Mouse (Mus musculus) skeletal muscle tissue, adult 2 months (tissue): ENCODE measurements at regions not wholly inside any gene's neighbourhood (a gene's known extent, or its start where the extent isn't known, plus 50 kb on each side); places are given as distances from the start of the nearest gene placed in this dataset.
A peak's percentile ranks its signal among the peaks of the same experiment; 100 is the strongest.
"Not testable (repeated sequence)": the region's sequence is repeated elsewhere in the genome, so short reads cannot be mapped to it uniquely, and the experiment has no call there.

Experiments used
- DNase-seq: peaks from one replicate; pipeline ENCODE4 v3.0.0-alpha.2; 2012; ENCODE audit warnings: low read depth, low spot score

GRCm38 (mm10) chr9:30697533-30697932, 224.7 kb downstream of the Adamts15 start:
- DNase-seq = no peak

- no peak for DNase-seq
These were observed 241.2 kb downstream of the Snx19 start for GRCm38 (mm10) chr9:30668095-30668494.

- DNase-seq = no peak
These were observed 235.5 kb downstream of the Snx19 start for GRCm38 (mm10) chr9:30662456-30662855.

GRCm38 (mm10) chr9:30653961-30654360, 227.1 kb downstream of the Snx19 start:
- no peak for DNase-seq

- no peak for DNase-seq
These were observed 226.3 kb downstream of the Snx19 start for GRCm38 (mm10) chr9:30653210-30653609.

GRCm38 (mm10) chr9:30649392-30650054, 222.6 kb downstream of the Snx19 start:
- DNase-seq = no peak

GRCm38 (mm10) chr9:30633741-30634470, 207.0 kb downstream of the Snx19 start:
- DNase-seq = no peak

- no peak for DNase-seq
These were observed 205.5 kb downstream of the Snx19 start for GRCm38 (mm10) chr9:30632164-30633146.

- DNase-seq = no peak
These were observed 198.7 kb downstream of the Snx19 start for GRCm38 (mm10) chr9:30625635-30626034.

GRCm38 (mm10) chr9:30625090-30625489, 198.2 kb downstream of the Snx19 start:
- no peak for DNase-seq

GRCm38 (mm10) chr9:30624481-30624880, 197.6 kb downstream of the Snx19 start:
- no peak for DNase-seq

- no peak for DNase-seq
These were observed 192.4 kb downstream of the Snx19 start for GRCm38 (mm10) chr9:30619325-30619724.

- DNase-seq = no peak
These were observed 191.3 kb downstream of the Snx19 start for GRCm38 (mm10) chr9:30618181-30618580.

GRCm38 (mm10) chr9:30613715-30614114, 186.8 kb downstream of the Snx19 start:
- DNase-seq = peak; percentile 13

GRCm38 (mm10) chr9:30613003-30613552, 186.2 kb downstream of the Snx19 start:
- no peak for DNase-seq

GRCm38 (mm10) chr9:30610328-30610727, 183.4 kb downstream of the Snx19 start:
- no peak for DNase-seq

- no peak for DNase-seq
These were observed 172.8 kb downstream of the Snx19 start for GRCm38 (mm10) chr9:30599756-30600155.

GRCm38 (mm10) chr9:30597691-30598090, 170.8 kb downstream of the Snx19 start:
- DNase-seq = no peak

- DNase-seq = not testable (repeated sequence)
These were observed 170.2 kb downstream of the Snx19 start for GRCm38 (mm10) chr9:30597092-30597491.

GRCm38 (mm10) chr9:30592601-30593000, 165.7 kb downstream of the Snx19 start:
- no peak for DNase-seq

GRCm38 (mm10) chr9:30591246-30591645, 164.3 kb downstream of the Snx19 start:
- no peak for DNase-seq
